Mouse (Mus musculus) testis, adult 2 months (tissue): ENCODE results near the gene Cracr2a.

Source experiments
- CTCF ChIP-seq: fragments of 200-500 bp; IDR thresholded peaks from 2 replicates; pipeline ENCODE4 v1.5.1; 2012; ENCODE audit warnings: low read depth, mild to moderate bottlenecking, inconsistent platforms, low read length, moderate library complexity; ENCODE audit not compliant: control insufficient read depth, insufficient read depth, insufficient replicate concordance
- POLR2A ChIP-seq: fragments of 200-500 bp; IDR thresholded peaks from 2 replicates; pipeline ENCODE4 v1.6.1; 2012; ENCODE audit warnings: low read depth, mild to moderate bottlenecking, inconsistent platforms, low read length, moderate library complexity; ENCODE audit not compliant: control insufficient read depth

- TF ChIP-seq CTCF, result no peak
- no peak for TF ChIP-seq POLR2A
Observed at GRCm38 (mm10) chr6:127669313-127669712, 108.2 kb downstream of the Cracr2a start.
